Mouse (Mus musculus): ENCODE measurements around the gene Hist1h2ap. TPM values are rescaled to one million over a fixed set of nuclear protein-coding genes. Genes with fewer than 3 reads are reported as not detected.
"Not testable (repeated sequence)": the region's sequence is repeated elsewhere in the genome, so short reads cannot be mapped to it uniquely, and the experiment has no call there.

Gene Hist1h2ap
- polyA plus RNA-seq, 1 experiment from 2014 or later, result 1,189 TPM

GRCm38 (mm10) chr13:21787760-21788593 is 45.3 kb downstream of the Hist1h2ap start:
- Histone ChIP-seq H3K27ac (ENCODE audit: low read length) (peak overlapping the region; percentile 63), H3K9ac (replicated peaks; ENCODE audit: low read depth, low read length) (no peak overlapping the region; the same call in 1 of the 2 replicates), H3K36me3 (ENCODE audit: control insufficient read depth, insufficient read depth) (no peaks in the 10 kb centered on the region), H3K27me3 (replicated peaks; ENCODE audit: control insufficient read depth, insufficient read depth, low read length) (no peaks in the 10 kb centered on the region), H3K4me2 (ENCODE audit: low read length) (peak overlapping the region; percentile 48), H3K9me3 (ENCODE audit: control insufficient read depth, low read length) (no peaks in the 10 kb centered on the region), H3K4me1 (replicated peaks; ENCODE audit: control insufficient read depth, insufficient read depth, low read length) (peaks cover 28% of the 10 kb centered on the region), H3K4me3 (replicated peaks; ENCODE audit: low read length) (peak overlapping the region; percentile 28)
- 8% methylated on average over 14 of the region's 21 CpGs for WGBS
- peak; percentile 19 for ATAC-seq

DNA sequence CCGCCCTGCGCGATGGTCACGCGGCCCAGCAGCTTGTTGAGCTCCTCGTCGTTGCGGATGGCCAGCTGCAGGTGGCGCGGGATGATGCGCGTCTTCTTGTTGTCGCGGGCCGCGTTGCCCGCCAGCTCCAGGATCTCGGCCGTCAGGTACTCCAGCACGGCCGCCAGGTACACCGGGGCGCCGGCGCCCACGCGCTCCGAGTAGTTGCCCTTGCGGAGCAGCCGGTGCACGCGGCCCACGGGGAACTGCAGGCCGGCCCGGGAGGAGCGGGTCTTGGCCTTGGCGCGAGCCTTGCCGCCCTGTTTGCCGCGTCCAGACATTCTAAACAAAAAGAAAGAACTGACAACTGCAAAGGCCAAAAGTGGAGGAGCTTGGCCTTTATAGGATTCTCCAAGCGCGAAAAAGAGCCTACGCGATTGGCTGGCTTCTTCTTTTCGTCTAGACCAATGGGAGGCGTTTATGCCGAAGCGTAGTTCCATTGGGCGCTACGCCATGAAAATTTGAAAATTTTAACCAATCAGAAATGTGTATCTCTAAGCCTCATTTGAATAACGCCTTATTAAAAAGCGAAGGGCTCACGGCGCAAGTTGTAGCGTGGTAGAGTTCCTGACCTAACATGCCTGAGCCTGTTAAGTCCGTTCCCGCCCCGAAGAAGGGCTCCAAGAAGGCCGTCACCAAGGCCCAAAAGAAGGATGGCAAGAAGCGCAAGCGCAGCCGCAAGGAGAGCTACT is 46.2 kb downstream of the Hist1h2ap start, which contains the start of the genes Hist1h2an and Hist1h2bp:
Hist1h2an (minus strand) TSS at position 320 of the 731 bp plus-strand sequence.
Hist1h2bp (plus strand) TSS at position 563 of the 731 bp plus-strand sequence.
- peak; percentile 91 for ATAC-seq
- H3K36me3 ChIP-seq (ENCODE audit: control insufficient read depth, insufficient read depth); H3K27me3 ChIP-seq (replicated peaks; ENCODE audit: control insufficient read depth, insufficient read depth, low read length); H3K9me3 ChIP-seq (ENCODE audit: control insufficient read depth, low read length): not testable (repeated sequence)
- H3K9ac ChIP-seq (replicated peaks; ENCODE audit: low read depth, low read length), result peak within 1 kb of the TSS; percentile 52
- H3K4me1 ChIP-seq (replicated peaks; ENCODE audit: control insufficient read depth, insufficient read depth, low read length), result peaks cover 36% of the 10 kb centered on the region
- H3K4me3 ChIP-seq (replicated peaks; ENCODE audit: low read length), result peak within 1 kb of the TSS; percentile 44
- H3K4me2 ChIP-seq (ENCODE audit: low read length), result peak within 1 kb of the TSS; percentile 57
- H3K27ac ChIP-seq (ENCODE audit: low read length), result peak within 1 kb of the TSS; percentile 74
- WGBS, result under 1% methylated on average over 32 of the region's 63 CpGs

DNA sequence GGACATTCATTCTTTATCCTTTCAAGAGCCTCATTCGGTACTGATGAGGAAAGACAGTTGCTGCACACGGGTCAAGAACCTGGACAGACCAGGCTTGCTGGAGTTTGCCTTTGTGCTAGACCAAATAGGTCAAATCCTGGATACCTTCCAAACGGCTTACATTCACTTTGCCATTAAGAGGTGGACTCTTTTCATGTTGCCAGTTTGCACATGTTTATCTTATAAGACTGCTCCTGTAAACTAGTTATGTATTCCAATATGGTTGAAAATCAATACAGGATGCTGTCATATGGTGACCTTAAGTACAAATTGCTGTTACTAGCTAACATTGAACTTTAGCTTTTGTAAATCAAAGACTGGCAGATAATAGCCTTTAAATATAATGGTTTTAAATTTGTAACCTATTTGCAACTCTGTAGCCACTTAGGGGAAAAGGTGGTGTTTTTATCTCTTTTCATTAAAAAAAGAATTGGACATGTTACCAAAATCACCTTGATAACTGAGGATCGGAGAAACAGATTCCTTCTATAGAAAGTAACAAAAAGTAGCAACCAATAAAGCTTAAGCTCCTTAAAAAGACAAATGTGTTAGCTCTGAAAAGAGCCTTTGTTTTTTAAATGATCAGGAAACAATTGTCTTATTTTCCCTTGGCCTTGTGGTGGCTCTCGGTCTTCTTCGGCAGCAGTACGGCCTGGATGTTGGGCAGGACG is 47.0 kb downstream of the Hist1h2ap start:
- Histone ChIP-seq H3K27ac (ENCODE audit: low read length) (peak overlapping the region; percentile 66), H3K4me2 (ENCODE audit: low read length) (peak overlapping the region; percentile 57), H3K4me1 (replicated peaks; ENCODE audit: control insufficient read depth, insufficient read depth, low read length) (peaks cover 36% of the 10 kb centered on the region), H3K9ac (replicated peaks; ENCODE audit: low read depth, low read length) (peak overlapping the region; percentile 52), H3K36me3 (ENCODE audit: control insufficient read depth, insufficient read depth) (no peaks in the 10 kb centered on the region), H3K4me3 (replicated peaks; ENCODE audit: low read length) (peak overlapping the region; percentile 44), H3K9me3 (ENCODE audit: control insufficient read depth, low read length) (no peaks in the 10 kb centered on the region), H3K27me3 (replicated peaks; ENCODE audit: control insufficient read depth, insufficient read depth, low read length) (no peaks in the 10 kb centered on the region)
- no peak for ATAC-seq
- WGBS, result 2% methylated on average over 8 of the region's 8 CpGs

GRCm38 (mm10) chr13:21784311-21784710 is 49.0 kb downstream of the Hist1h2ap start:
- H3K9ac ChIP-seq (replicated peaks; ENCODE audit: low read depth, low read length), result no peak overlapping the region
- no peak for ATAC-seq
- no peaks in the 10 kb centered on the region for H3K36me3 ChIP-seq (ENCODE audit: control insufficient read depth, insufficient read depth)
- 25% methylated on average over 6 of the region's 6 CpGs for WGBS
- H3K4me1 ChIP-seq (replicated peaks; ENCODE audit: control insufficient read depth, insufficient read depth, low read length), result peaks cover 42% of the 10 kb centered on the region
- no peaks in the 10 kb centered on the region for H3K9me3 ChIP-seq (ENCODE audit: control insufficient read depth, low read length)
- no peak overlapping the region for H3K4me3 ChIP-seq (replicated peaks; ENCODE audit: low read length)
- no peak overlapping the region; the same call in 1 of the 2 replicates for H3K4me2 ChIP-seq (ENCODE audit: low read length)
- H3K27ac ChIP-seq (ENCODE audit: low read length), result peak overlapping the region; percentile 72
- H3K27me3 ChIP-seq (replicated peaks; ENCODE audit: control insufficient read depth, insufficient read depth, low read length), result no peaks in the 10 kb centered on the region

DNA sequence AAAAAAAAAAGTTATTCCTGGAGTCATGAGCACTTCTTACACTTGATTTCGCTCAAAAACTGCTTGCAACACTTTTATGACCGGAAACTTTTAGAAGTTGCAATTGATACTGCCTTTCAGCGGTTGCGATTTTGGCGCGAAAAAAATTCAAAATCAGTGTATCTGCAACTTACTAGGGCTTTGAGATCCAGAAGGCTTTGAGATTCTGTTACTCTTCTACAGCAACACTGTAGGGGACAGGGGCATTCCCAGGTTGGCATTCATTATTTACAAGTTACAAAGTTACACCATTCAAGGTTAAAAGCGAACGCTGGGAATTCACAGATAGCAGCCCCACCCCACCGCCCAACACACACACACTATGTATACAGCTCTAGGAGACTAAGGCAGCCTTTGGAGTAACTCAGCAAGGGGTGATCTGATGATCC is 49.6 kb downstream of the Hist1h2ap start:
- Histone ChIP-seq H3K36me3 (ENCODE audit: control insufficient read depth, insufficient read depth) (no peaks in the 10 kb centered on the region), H3K4me1 (replicated peaks; ENCODE audit: control insufficient read depth, insufficient read depth, low read length) (peaks cover 45% of the 10 kb centered on the region), H3K27me3 (replicated peaks; ENCODE audit: control insufficient read depth, insufficient read depth, low read length) (no peaks in the 10 kb centered on the region), H3K9me3 (ENCODE audit: control insufficient read depth, low read length) (no peaks in the 10 kb centered on the region), H3K27ac (ENCODE audit: low read length) (peak overlapping the region; percentile 72), H3K9ac (replicated peaks; ENCODE audit: low read depth, low read length) (no peak overlapping the region), H3K4me2 (ENCODE audit: low read length) (peak overlapping the region; percentile 56), H3K4me3 (replicated peaks; ENCODE audit: low read length) (peak overlapping the region; percentile 41)
- ATAC-seq, result no peak
- under 1% methylated on average over 9 of the region's 9 CpGs for WGBS

DNA sequence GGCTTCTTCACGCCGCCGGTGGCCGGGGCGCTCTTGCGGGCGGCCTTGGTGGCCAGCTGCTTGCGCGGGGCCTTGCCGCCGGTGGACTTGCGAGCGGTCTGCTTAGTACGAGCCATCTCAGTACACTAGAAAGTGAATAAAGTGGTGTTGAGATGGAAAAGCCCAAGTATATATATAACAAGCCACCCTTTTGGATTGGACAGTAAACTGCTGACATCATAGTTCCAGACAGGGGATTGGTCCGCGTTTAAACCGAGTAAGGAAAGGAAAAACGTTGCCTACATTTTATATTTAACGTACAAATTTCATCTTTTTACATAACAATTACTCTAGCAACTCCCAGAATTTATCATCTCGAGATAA is 50.1 kb downstream of the Hist1h2ap start, which contains the start of gene Hist1h3i:
Hist1h3i (minus strand) TSS at position 116 of the 363 bp plus-strand sequence.
- Histone ChIP-seq H3K9ac (replicated peaks; ENCODE audit: low read depth, low read length) (peak within 1 kb of the TSS; percentile 59), H3K27me3 (replicated peaks; ENCODE audit: control insufficient read depth, insufficient read depth, low read length) (no peaks in the 10 kb centered on the region), H3K36me3 (ENCODE audit: control insufficient read depth, insufficient read depth) (no peaks in the 10 kb centered on the region), H3K4me1 (replicated peaks; ENCODE audit: control insufficient read depth, insufficient read depth, low read length) (peaks cover 42% of the 10 kb centered on the region), H3K9me3 (ENCODE audit: control insufficient read depth, low read length) (no peaks in the 10 kb centered on the region), H3K4me3 (replicated peaks; ENCODE audit: low read length) (peak within 1 kb of the TSS; percentile 49), H3K4me2 (ENCODE audit: low read length) (peak within 1 kb of the TSS; percentile 76), H3K27ac (ENCODE audit: low read length) (peak within 1 kb of the TSS; percentile 79)
- WGBS, result under 1% methylated on average over 14 of the region's 20 CpGs
- ATAC-seq, result peak; percentile 77

Small RNA genes lying within 50 kb of the gene (microRNA-seq; reads per million reads assigned to microRNA genes)
- gene Gm19658 (not detected), gene Gm44346 (not detected), gene Gm44466 (not detected)

Other genes starting within 250 kb of the Hist1h2ap start
- not detected in 2 replicates for gene Olfr1362, start 219.5 kb downstream of the Hist1h2ap start, polyA plus RNA-seq (2015; fragmentation: Nextera tagmentation; extraction: Ambion mirVana)
- 0.06 TPM in 1 of 2 replicates, not detected in the other for gene Olfr11, start 191.0 kb downstream of the Hist1h2ap start, polyA plus RNA-seq (2015; fragmentation: Nextera tagmentation; extraction: Ambion mirVana)
- not detected in 2 replicates for gene Olfr1361, start 170.1 kb downstream of the Hist1h2ap start, polyA plus RNA-seq (2015; fragmentation: Nextera tagmentation; extraction: Ambion mirVana)
- not detected in 2 replicates for gene Olfr1360, start 156.1 kb downstream of the Hist1h2ap start, polyA plus RNA-seq (2015; fragmentation: Nextera tagmentation; extraction: Ambion mirVana)
- not detected in 2 replicates for gene Olfr1359, start 135.4 kb downstream of the Hist1h2ap start, polyA plus RNA-seq (2015; fragmentation: Nextera tagmentation; extraction: Ambion mirVana)
- 1.9 TPM in 1 of 2 replicates, not detected in the other for gene Hist1h2bl, start 117.4 kb downstream of the Hist1h2ap start, polyA plus RNA-seq (2015; fragmentation: Nextera tagmentation; extraction: Ambion mirVana)
- gene Hist1h2ai, start 117.1 kb downstream of the Hist1h2ap start, polyA plus RNA-seq (2015; fragmentation: Nextera tagmentation; extraction: Ambion mirVana), result 12.5 and 20.8 TPM in 2 replicates
- 2.2 and 3.7 TPM in 2 replicates for gene Hist1h3h, start 115.8 kb downstream of the Hist1h2ap start, polyA plus RNA-seq (2015; fragmentation: Nextera tagmentation; extraction: Ambion mirVana)
- 1.2 and 2.2 TPM in 2 replicates for gene Hist1h2bm, start 111.5 kb downstream of the Hist1h2ap start, polyA plus RNA-seq (2015; fragmentation: Nextera tagmentation; extraction: Ambion mirVana)
- 0.94 and 1.2 TPM in 2 replicates for gene Hist1h4j, start 98.4 kb downstream of the Hist1h2ap start, polyA plus RNA-seq (2015; fragmentation: Nextera tagmentation; extraction: Ambion mirVana)
- 1.5 and 1.6 TPM in 2 replicates for gene Hist1h4k, start 83.0 kb downstream of the Hist1h2ap start, polyA plus RNA-seq (2015; fragmentation: Nextera tagmentation; extraction: Ambion mirVana)
- gene Hist1h2ak, start 79.7 kb downstream of the Hist1h2ap start, polyA plus RNA-seq (2015; fragmentation: Nextera tagmentation; extraction: Ambion mirVana), result 12.3 and 18.7 TPM in 2 replicates
- 0.85 and 2.3 TPM in 2 replicates for gene Hist1h2bn, start 79.4 kb downstream of the Hist1h2ap start, polyA plus RNA-seq (2015; fragmentation: Nextera tagmentation; extraction: Ambion mirVana)
- 6.5 and 7.8 TPM in 2 replicates for gene Hist1h1b, start 52.9 kb downstream of the Hist1h2ap start, polyA plus RNA-seq (2015; fragmentation: Nextera tagmentation; extraction: Ambion mirVana)
- 49.1 and 60.2 TPM in 2 replicates for gene Hist1h3i, start 50.1 kb downstream of the Hist1h2ap start, polyA plus RNA-seq (2015; fragmentation: Nextera tagmentation; extraction: Ambion mirVana)
- gene Hist1h2an, start 46.3 kb downstream of the Hist1h2ap start, polyA plus RNA-seq (2015; fragmentation: Nextera tagmentation; extraction: Ambion mirVana), result 1.7 TPM in 1 of 2 replicates, not detected in the other
- gene Hist1h2bp, start 46.0 kb downstream of the Hist1h2ap start, polyA plus RNA-seq (2015; fragmentation: Nextera tagmentation; extraction: Ambion mirVana), result 2.0 TPM in 1 of 2 replicates, not detected in the other
- 7.9 and 8.0 TPM in 2 replicates for gene Hist1h2bq, start 23.3 kb downstream of the Hist1h2ap start, polyA plus RNA-seq (2015; fragmentation: Nextera tagmentation; extraction: Ambion mirVana)
- gene Hist1h2ao, start 23.0 kb downstream of the Hist1h2ap start, polyA plus RNA-seq (2015; fragmentation: Nextera tagmentation; extraction: Ambion mirVana), result not detected in 2 replicates
- not detected in 2 replicates for gene Hist1h4m, start 21.8 kb downstream of the Hist1h2ap start, polyA plus RNA-seq (2015; fragmentation: Nextera tagmentation; extraction: Ambion mirVana)
- 5.9 and 6.4 TPM in 2 replicates for gene Hist1h4n, start 1.3 kb downstream of the Hist1h2ap start, polyA plus RNA-seq (2015; fragmentation: Nextera tagmentation; extraction: Ambion mirVana)
- gene Hist1h2br, start 236 bp upstream of the Hist1h2ap start, polyA plus RNA-seq (2015; fragmentation: Nextera tagmentation; extraction: Ambion mirVana), result 7.8 and 8.3 TPM in 2 replicates
- 24.8 and 25.7 TPM in 2 replicates for gene Zfp184, start 111.6 kb upstream of the Hist1h2ap start, polyA plus RNA-seq (2015; fragmentation: Nextera tagmentation; extraction: Ambion mirVana)
- not detected in 2 replicates for gene Pom121l2, start 147.7 kb upstream of the Hist1h2ap start, polyA plus RNA-seq (2015; fragmentation: Nextera tagmentation; extraction: Ambion mirVana)
- 0.19 TPM in 1 of 2 replicates, not detected in the other for gene Prss16, start 176.2 kb upstream of the Hist1h2ap start, polyA plus RNA-seq (2015; fragmentation: Nextera tagmentation; extraction: Ambion mirVana)
- gene Hist1h2ah, start 202.1 kb upstream of the Hist1h2ap start, polyA plus RNA-seq (2015; fragmentation: Nextera tagmentation; extraction: Ambion mirVana), result not detected in 2 replicates
- 3.3 TPM in 1 of 2 replicates, not detected in the other for gene Hist1h2bk, start 202.4 kb upstream of the Hist1h2ap start, polyA plus RNA-seq (2015; fragmentation: Nextera tagmentation; extraction: Ambion mirVana)
- gene Hist1h4i, start 207.9 kb upstream of the Hist1h2ap start, polyA plus RNA-seq (2015; fragmentation: Nextera tagmentation; extraction: Ambion mirVana), result 14.0 and 14.5 TPM in 2 replicates
- 8.5 and 13.4 TPM in 2 replicates for gene Hist1h2ag, start 209.4 kb upstream of the Hist1h2ap start, polyA plus RNA-seq (2015; fragmentation: Nextera tagmentation; extraction: Ambion mirVana)
- gene Hist1h2bj, start 209.7 kb upstream of the Hist1h2ap start, polyA plus RNA-seq (2015; fragmentation: Nextera tagmentation; extraction: Ambion mirVana), result 2.1 and 3.1 TPM in 2 replicates

All from forebrain, embryonic 16.5 days (tissue).